Mouse (Mus musculus): ENCODE data around the gene Six1.

Six1 gene

GRCm38 (mm10) chr12:73049520-73050225 is 4.0 kb downstream of the Six1 start:
- DNase-seq (ENCODE audit: low spot score) = no peak

GRCm38 (mm10) chr12:73048537-73048936 is 5.2 kb downstream of the Six1 start:
- no peak for DNase-seq (ENCODE audit: low spot score)

GRCm38 (mm10) chr12:73047576-73047975 is 6.1 kb downstream of the Six1 start:
- DNase-seq (ENCODE audit: low spot score) = no peak

- peak; percentile 66 for DNase-seq (ENCODE audit: low spot score)
Observed at GRCm38 (mm10) chr12:73046607-73047180, 7.0 kb downstream of the Six1 start.

GRCm38 (mm10) chr12:73045724-73046606 is 7.7 kb downstream of the Six1 start:
- DNase-seq (ENCODE audit: low spot score) = no peak

GRCm38 (mm10) chr12:73045046-73045723 is 8.5 kb downstream of the Six1 start:
- no peak for DNase-seq (ENCODE audit: low spot score)

- DNase-seq (ENCODE audit: low spot score) = no peak
Observed at GRCm38 (mm10) chr12:73044221-73045045, 9.3 kb downstream of the Six1 start.

GRCm38 (mm10) chr12:73043396-73044167 is 10.1 kb downstream of the Six1 start:
- no peak for DNase-seq (ENCODE audit: low spot score)

- no peak for DNase-seq (ENCODE audit: low spot score)
Observed at GRCm38 (mm10) chr12:73042903-73043302, 10.8 kb downstream of the Six1 start.

GRCm38 (mm10) chr12:73042406-73042805 is 11.3 kb downstream of the Six1 start:
- no peak for DNase-seq (ENCODE audit: low spot score)

- no peak for DNase-seq (ENCODE audit: low spot score)
Observed at GRCm38 (mm10) chr12:73041256-73041630, 12.4 kb downstream of the Six1 start.

GRCm38 (mm10) chr12:73040563-73041255 is 13.0 kb downstream of the Six1 start:
- DNase-seq (ENCODE audit: low spot score) = no peak

GRCm38 (mm10) chr12:73039939-73040562 is 13.6 kb downstream of the Six1 start:
- DNase-seq (ENCODE audit: low spot score) = no peak

- no peak for DNase-seq (ENCODE audit: low spot score)
Observed at GRCm38 (mm10) chr12:73038992-73039938, 14.4 kb downstream of the Six1 start.

- no peak for DNase-seq (ENCODE audit: low spot score)
Observed at GRCm38 (mm10) chr12:73038441-73038991, 15.2 kb downstream of the Six1 start.

- no peak for DNase-seq (ENCODE audit: low spot score)
Observed at GRCm38 (mm10) chr12:73037385-73038160, 16.1 kb downstream of the Six1 start.
